Mouse (Mus musculus): ENCODE measurements around the gene Nxf1.

Gene Nxf1

GRCm38 (mm10) chr19:8819596-8820423 is 62.9 kb downstream of the Nxf1 start, which contains the start of gene Hnrnpul2:
TSS of gene Hnrnpul2 (plus strand) at chr19:8820010.
- DNase-seq (ENCODE audit: low spot score): peak; percentile 95

Data from ovary, postnatal 14 days (tissue).